Mouse (Mus musculus) heart, adult 2 months (tissue): ENCODE results near the gene Cerk.

Source experiments
- CTCF ChIP-seq: fragments of 200-600 bp; IDR thresholded peaks from 2 replicates; pipeline ENCODE4 v1.8.1; 2022; ENCODE audit warnings: antibody characterized with exemption, mild to moderate bottlenecking, moderate library complexity
- EP300 ChIP-seq: fragments of 200-500 bp; IDR thresholded peaks from 2 replicates; pipeline ENCODE4 v1.6.1; 2011; ENCODE audit warnings: low read depth, low read length, control low read depth; ENCODE audit not compliant: insufficient read depth
- POLR2A ChIP-seq: fragments of 200-500 bp; IDR thresholded peaks from 2 replicates; pipeline ENCODE4 v1.6.1; 2011; ENCODE audit warnings: mild to moderate bottlenecking, low read depth, low read length, control low read depth; ENCODE audit not compliant: insufficient read depth

DNA sequence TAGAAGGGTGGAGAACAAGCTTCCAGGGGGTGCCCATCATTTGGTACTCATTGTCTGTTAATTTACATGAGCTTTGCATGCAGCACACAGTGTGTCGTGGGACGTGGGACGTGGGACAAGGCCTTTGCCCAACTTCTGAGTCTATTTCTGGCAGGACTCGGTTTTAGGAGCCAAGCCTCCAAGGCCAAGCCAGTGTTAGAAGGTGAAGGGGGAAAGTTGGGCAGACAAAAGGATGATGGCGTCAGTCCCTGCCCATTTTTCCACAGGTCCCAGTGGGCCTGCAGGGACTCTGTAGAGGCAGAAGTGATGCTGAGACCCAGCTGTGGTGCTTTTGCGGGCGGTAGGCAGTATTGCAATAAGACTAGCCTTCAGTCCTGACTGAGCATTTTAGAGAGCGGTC, 95.4 kb downstream of the Cerk start:
- no peak for TF ChIP-seq CTCF
- no peak for TF ChIP-seq POLR2A
- 0 out of 2 replicates have a peak, but pooled peaks have one; percentile 24 for TF ChIP-seq EP300
